Mouse (Mus musculus): ENCODE data around the gene Gm21915. TPM values are rescaled to one million over a fixed set of nuclear protein-coding genes. Genes with fewer than 3 reads are reported as not detected.

The Gm21915 gene
- polyA plus RNA-seq, 1 experiment from 2014 or later: not detected

- no peak overlapping the region for H3K4me2 ChIP-seq (replicated peaks; ENCODE audit: low read depth, low read length)
- H3K9me3 ChIP-seq (ENCODE audit: control insufficient read depth, low read depth, low read length): no peaks in the 10 kb centered on the region
- H3K9ac ChIP-seq (replicated peaks; ENCODE audit: low read depth, low read length): no peak overlapping the region
- no peak overlapping the region for H3K4me3 ChIP-seq (ENCODE audit: low read depth, low read length)
- no peaks in the 10 kb centered on the region for H3K27me3 ChIP-seq (ENCODE audit: control insufficient read depth, insufficient read depth, low read length)
- 83% methylated on average over 3 of the region's 3 CpGs for WGBS
- ATAC-seq (ENCODE audit: insufficient number of reproducible peaks, insufficient read depth, low FRiP score, low read depth): no peak
- no peaks in the 10 kb centered on the region for H3K36me3 ChIP-seq (ENCODE audit: control insufficient read depth, insufficient read depth, low read length)
- H3K27ac ChIP-seq (ENCODE audit: low read length): no peak overlapping the region
- H3K4me1 ChIP-seq (ENCODE audit: control insufficient read depth, insufficient read depth, low read length): no peaks in the 10 kb centered on the region
These were observed 21.0 kb upstream of the Gm21915 start for GRCm38 (mm10) chr9:40649444-40649843.

DNA sequence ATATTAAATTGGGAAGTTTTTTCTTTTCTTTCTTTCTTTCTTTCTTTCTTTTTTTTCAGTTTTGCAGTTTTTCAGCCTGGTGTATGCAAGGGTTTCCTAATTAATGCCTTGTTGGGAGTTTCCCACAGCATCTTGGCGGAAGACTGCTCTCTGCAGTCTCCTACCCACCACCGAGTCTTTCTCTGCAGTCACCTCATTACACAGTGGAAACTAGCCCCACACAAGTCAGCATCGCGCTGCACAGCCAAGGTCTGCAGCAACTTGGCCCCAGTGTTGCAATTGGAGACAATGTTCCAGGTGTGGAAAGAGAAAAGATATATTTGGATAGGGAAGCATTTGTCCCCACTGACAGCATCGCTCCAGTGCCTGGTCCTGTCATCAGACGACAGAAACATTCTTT lies 20.4 kb upstream of the Gm21915 start:
- WGBS: 68% methylated on average over 6 of the region's 6 CpGs
- Histone ChIP-seq H3K27me3 (ENCODE audit: control insufficient read depth, insufficient read depth, low read length) (no peaks in the 10 kb centered on the region), H3K9ac (replicated peaks; ENCODE audit: low read depth, low read length) (no peak overlapping the region), H3K4me3 (ENCODE audit: low read depth, low read length) (no peak overlapping the region), H3K4me2 (replicated peaks; ENCODE audit: low read depth, low read length) (no peak overlapping the region), H3K4me1 (ENCODE audit: control insufficient read depth, insufficient read depth, low read length) (no peaks in the 10 kb centered on the region), H3K9me3 (ENCODE audit: control insufficient read depth, low read depth, low read length) (no peaks in the 10 kb centered on the region), H3K36me3 (ENCODE audit: control insufficient read depth, insufficient read depth, low read length) (no peaks in the 10 kb centered on the region), H3K27ac (ENCODE audit: low read length) (no peak overlapping the region)
- no peak for ATAC-seq (ENCODE audit: insufficient number of reproducible peaks, insufficient read depth, low FRiP score, low read depth)

- Histone ChIP-seq H3K4me1 (ENCODE audit: control insufficient read depth, insufficient read depth, low read length) (no peaks in the 10 kb centered on the region; the same call in 1 of the 2 replicates), H3K4me2 (replicated peaks; ENCODE audit: low read depth, low read length) (no peak overlapping the region), H3K9me3 (ENCODE audit: control insufficient read depth, low read depth, low read length) (no peaks in the 10 kb centered on the region), H3K36me3 (ENCODE audit: control insufficient read depth, insufficient read depth, low read length) (no peaks in the 10 kb centered on the region), H3K9ac (replicated peaks; ENCODE audit: low read depth, low read length) (no peak overlapping the region), H3K4me3 (ENCODE audit: low read depth, low read length) (no peak overlapping the region), H3K27me3 (ENCODE audit: control insufficient read depth, insufficient read depth, low read length) (no peaks in the 10 kb centered on the region), H3K27ac (ENCODE audit: low read length) (no peak overlapping the region)
- ATAC-seq (ENCODE audit: insufficient number of reproducible peaks, insufficient read depth, low FRiP score, low read depth): no peak
- WGBS: 79% methylated on average over 4 of the region's 4 CpGs
These were observed 19.1 kb upstream of the Gm21915 start for GRCm38 (mm10) chr9:40651239-40651859.

DNA sequence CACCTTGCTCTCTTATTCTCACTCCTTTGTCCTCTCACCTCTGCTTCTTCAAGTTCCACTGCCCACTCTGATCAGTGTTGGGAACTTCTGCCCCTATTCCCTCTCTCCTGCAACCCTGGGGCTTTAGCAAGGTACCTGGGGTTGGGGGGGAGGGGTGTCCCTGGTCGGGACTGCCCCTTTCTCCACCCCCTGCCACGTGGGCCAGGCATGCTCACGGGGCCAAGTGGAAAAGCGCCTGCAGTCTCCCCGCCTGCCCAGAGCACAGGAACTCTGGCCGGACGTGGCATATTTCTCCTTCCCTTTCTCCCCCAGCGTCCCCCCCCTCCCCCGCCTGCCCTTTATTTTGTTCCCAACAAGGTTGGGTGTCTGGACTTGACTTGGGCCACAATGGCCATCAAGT lies 17.7 kb upstream of the Gm21915 start:
- Histone ChIP-seq H3K27me3 (ENCODE audit: control insufficient read depth, insufficient read depth, low read length) (no peaks in the 10 kb centered on the region), H3K27ac (ENCODE audit: low read length) (no peak overlapping the region), H3K4me1 (ENCODE audit: control insufficient read depth, insufficient read depth, low read length) (no peaks in the 10 kb centered on the region; the same call in 1 of the 2 replicates), H3K4me2 (replicated peaks; ENCODE audit: low read depth, low read length) (no peak overlapping the region), H3K4me3 (ENCODE audit: low read depth, low read length) (no peak overlapping the region), H3K9me3 (ENCODE audit: control insufficient read depth, low read depth, low read length) (no peaks in the 10 kb centered on the region), H3K36me3 (ENCODE audit: control insufficient read depth, insufficient read depth, low read length) (no peaks in the 10 kb centered on the region), H3K9ac (replicated peaks; ENCODE audit: low read depth, low read length) (no peak overlapping the region)
- WGBS: 40% methylated on average over 9 of the region's 9 CpGs
- ATAC-seq (ENCODE audit: insufficient number of reproducible peaks, insufficient read depth, low FRiP score, low read depth): no peak

DNA sequence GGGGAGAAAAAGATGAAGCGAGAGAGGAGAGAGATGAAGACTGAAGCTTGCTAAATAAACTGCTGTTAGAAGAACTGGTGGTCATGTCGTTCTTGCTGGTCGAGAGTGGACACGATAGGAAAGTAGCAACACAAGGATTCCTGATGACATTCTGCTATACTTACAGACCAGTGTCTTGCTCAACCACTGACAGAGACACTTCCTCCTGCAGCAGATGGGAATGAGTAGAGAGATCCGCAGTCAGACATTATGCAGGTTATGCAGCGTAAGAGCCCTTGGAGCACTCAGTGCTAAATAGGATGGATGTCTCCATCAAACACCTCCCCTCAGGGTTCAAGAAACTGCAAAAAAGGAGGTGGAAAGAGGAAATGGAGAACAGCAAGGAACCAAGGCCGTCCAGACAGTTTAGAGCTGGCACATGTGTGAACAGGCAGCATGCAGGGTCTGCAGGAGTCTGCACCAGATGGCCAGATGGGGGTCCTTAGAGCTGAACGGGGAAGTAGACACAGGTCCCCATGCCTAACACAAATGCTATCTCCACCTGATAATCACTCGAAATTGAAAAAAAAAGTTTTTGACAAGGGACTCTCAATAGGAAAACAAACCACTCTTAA lies 4.1 kb upstream of the Gm21915 start:
- H3K9me3 ChIP-seq (ENCODE audit: control insufficient read depth, low read depth, low read length): no peaks in the 10 kb centered on the region
- H3K4me3 ChIP-seq (ENCODE audit: low read depth, low read length): no peak overlapping the region
- no peaks in the 10 kb centered on the region for H3K36me3 ChIP-seq (ENCODE audit: control insufficient read depth, insufficient read depth, low read length)
- H3K4me2 ChIP-seq (replicated peaks; ENCODE audit: low read depth, low read length): no peak overlapping the region
- no peaks in the 10 kb centered on the region for H3K27me3 ChIP-seq (ENCODE audit: control insufficient read depth, insufficient read depth, low read length)
- H3K27ac ChIP-seq (ENCODE audit: low read length): no peak overlapping the region
- H3K9ac ChIP-seq (replicated peaks; ENCODE audit: low read depth, low read length): no peak overlapping the region
- H3K4me1 ChIP-seq (ENCODE audit: control insufficient read depth, insufficient read depth, low read length): no peaks in the 10 kb centered on the region
- no peak for ATAC-seq (ENCODE audit: insufficient number of reproducible peaks, insufficient read depth, low FRiP score, low read depth)
- 73% methylated on average over 9 of the region's 9 CpGs for WGBS

- H3K4me1 ChIP-seq (ENCODE audit: control insufficient read depth, insufficient read depth, low read length): peaks cover 6% of the 10 kb centered on the region; the same call in 1 of the 2 replicates
- ATAC-seq (ENCODE audit: insufficient number of reproducible peaks, insufficient read depth, low FRiP score, low read depth): no peak
- 38% methylated on average over 4 of the region's 4 CpGs for WGBS
- H3K9ac ChIP-seq (replicated peaks; ENCODE audit: low read depth, low read length): no peak overlapping the region
- H3K27ac ChIP-seq (ENCODE audit: low read length): no peak overlapping the region
- H3K4me2 ChIP-seq (replicated peaks; ENCODE audit: low read depth, low read length): no peak overlapping the region
- H3K36me3 ChIP-seq (ENCODE audit: control insufficient read depth, insufficient read depth, low read length): no peaks in the 10 kb centered on the region
- no peaks in the 10 kb centered on the region for H3K9me3 ChIP-seq (ENCODE audit: control insufficient read depth, low read depth, low read length)
- H3K4me3 ChIP-seq (ENCODE audit: low read depth, low read length): no peak overlapping the region
- H3K27me3 ChIP-seq (ENCODE audit: control insufficient read depth, insufficient read depth, low read length): no peaks in the 10 kb centered on the region
These were observed 1.0 kb downstream of the Gm21915 start for GRCm38 (mm10) chr9:40671323-40671930.

GRCm38 (mm10) chr9:40675203-40675958 lies 5.0 kb downstream of the Gm21915 start:
- Histone ChIP-seq H3K4me3 (ENCODE audit: low read depth, low read length) (no peak overlapping the region), H3K4me2 (replicated peaks; ENCODE audit: low read depth, low read length) (no peak overlapping the region), H3K27ac (ENCODE audit: low read length) (peak overlapping the region; percentile 77; the same call in 1 of the 2 replicates), H3K27me3 (ENCODE audit: control insufficient read depth, insufficient read depth, low read length) (no peaks in the 10 kb centered on the region), H3K36me3 (ENCODE audit: control insufficient read depth, insufficient read depth, low read length) (no peaks in the 10 kb centered on the region), H3K4me1 (ENCODE audit: control insufficient read depth, insufficient read depth, low read length) (peaks cover 12% of the 10 kb centered on the region; the same call in 1 of the 2 replicates), H3K9ac (replicated peaks; ENCODE audit: low read depth, low read length) (no peak overlapping the region), H3K9me3 (ENCODE audit: control insufficient read depth, low read depth, low read length) (no peaks in the 10 kb centered on the region)
- ATAC-seq (ENCODE audit: insufficient number of reproducible peaks, insufficient read depth, low FRiP score, low read depth): peak; percentile 61; the same call in 1 of the 2 replicates
- 35% methylated on average over 12 of the region's 12 CpGs for WGBS

- 56% methylated on average over 4 of the region's 4 CpGs for WGBS
- no peak for ATAC-seq (ENCODE audit: insufficient number of reproducible peaks, insufficient read depth, low FRiP score, low read depth)
- H3K27ac ChIP-seq (ENCODE audit: low read length): peak overlapping the region; percentile 39; the same call in 1 of the 2 replicates
- no peaks in the 10 kb centered on the region for H3K27me3 ChIP-seq (ENCODE audit: control insufficient read depth, insufficient read depth, low read length)
- peaks cover 12% of the 10 kb centered on the region; the same call in 1 of the 2 replicates for H3K4me1 ChIP-seq (ENCODE audit: control insufficient read depth, insufficient read depth, low read length)
- no peaks in the 10 kb centered on the region for H3K9me3 ChIP-seq (ENCODE audit: control insufficient read depth, low read depth, low read length)
- H3K4me3 ChIP-seq (ENCODE audit: low read depth, low read length): no peak overlapping the region
- no peak overlapping the region for H3K4me2 ChIP-seq (replicated peaks; ENCODE audit: low read depth, low read length)
- no peaks in the 10 kb centered on the region for H3K36me3 ChIP-seq (ENCODE audit: control insufficient read depth, insufficient read depth, low read length)
- H3K9ac ChIP-seq (replicated peaks; ENCODE audit: low read depth, low read length): no peak overlapping the region
These were observed 8.2 kb downstream of the Gm21915 start for GRCm38 (mm10) chr9:40678653-40679052.
